ENCODE assay signal across 8 mouse cellular contexts in genomic region chr16:11132839-11133238, GRCm38 (mm10). TPM values are rescaled to one million over a fixed set of nuclear protein-coding genes. Genes with fewer than 3 reads are reported as not detected.
DNase-seq lines count a peak whose midpoint lies in the region; ATAC-seq lines count a peak whose summit lies in the region.

No protein-coding gene starts in this region.

- H3K9ac ChIP-seq in kidney, embryonic 16.5 days (replicated peaks; ENCODE audit: low read length): no peak overlapping the region; the same call in 1 of the 2 replicates
- peak overlapping the region; percentile 96 for H3K9ac ChIP-seq in embryonic facial prominence, embryonic 13.5 days
- 0 out of 2 replicates have a peak overlapping the region, but pooled peaks have one; percentile 30 for H3K9ac ChIP-seq in neural tube, embryonic 12.5 days

- WGBS in kidney, embryonic 16.5 days: 9% methylated on average over 2 of the region's 2 CpGs
- WGBS in embryonic facial prominence, embryonic 13.5 days: 16% methylated on average over 2 of the region's 2 CpGs
- WGBS in neural tube, embryonic 12.5 days: 17% methylated on average over 2 of the region's 2 CpGs

- DNase-seq in kidney, postnatal 4 days: no peak
- peak; percentile 13 to 20 for DNase-seq in kidney, postnatal 36 days
- no peak for DNase-seq in urinary bladder, postnatal 25 days (ENCODE audit: low spot score)
- no peak for DNase-seq in spleen, postnatal 36 days (ENCODE audit: low spot score in 2 of 2)
- DNase-seq in layer of hippocampus, adult 11-12 months (ENCODE audit: low spot score): no peak

- no peaks in the 10 kb centered on the region for H3K9me3 ChIP-seq in kidney, embryonic 16.5 days (ENCODE audit: low read length)
- no peaks in the 10 kb centered on the region for H3K9me3 ChIP-seq in embryonic facial prominence, embryonic 13.5 days
- no peaks in the 10 kb centered on the region for H3K9me3 ChIP-seq in neural tube, embryonic 12.5 days

- ATAC-seq in kidney, embryonic 16.5 days (ENCODE audit: low FRiP score, low TSS enrichment): no peak
- no peak for ATAC-seq in embryonic facial prominence, embryonic 13.5 days (ENCODE audit: insufficient number of reproducible peaks, insufficient read depth, low FRiP score, low TSS enrichment, low read depth)
- ATAC-seq in neural tube, embryonic 12.5 days (ENCODE audit: low FRiP score, low read depth): no peak

- peak overlapping the region; percentile 82 for H3K4me2 ChIP-seq in kidney, embryonic 16.5 days (replicated peaks; ENCODE audit: low read depth, low read length)
- peak overlapping the region; percentile 76 for H3K4me2 ChIP-seq in embryonic facial prominence, embryonic 13.5 days
- H3K4me2 ChIP-seq in neural tube, embryonic 12.5 days (replicated peaks): peak overlapping the region; percentile 85

- no peaks in the 10 kb centered on the region for H3K27me3 ChIP-seq in kidney, embryonic 16.5 days (ENCODE audit: insufficient read depth, low read length)
- H3K27me3 ChIP-seq in embryonic facial prominence, embryonic 13.5 days: no peaks in the 10 kb centered on the region
- no peaks in the 10 kb centered on the region for H3K27me3 ChIP-seq in neural tube, embryonic 12.5 days (replicated peaks)

- no peak overlapping the region for H3K27ac ChIP-seq in kidney, embryonic 16.5 days (ENCODE audit: low read length)
- no peak overlapping the region for H3K27ac ChIP-seq in embryonic facial prominence, embryonic 13.5 days
- H3K27ac ChIP-seq in neural tube, embryonic 12.5 days: no peak overlapping the region

- peaks cover 16% of the 10 kb centered on the region for H3K36me3 ChIP-seq in kidney, embryonic 16.5 days (ENCODE audit: insufficient read depth, low read length)
- peaks cover 26% of the 10 kb centered on the region for H3K36me3 ChIP-seq in embryonic facial prominence, embryonic 13.5 days
- peaks cover 10% of the 10 kb centered on the region for H3K36me3 ChIP-seq in neural tube, embryonic 12.5 days

- peak overlapping the region; percentile 93 for H3K4me3 ChIP-seq in kidney, embryonic 16.5 days (ENCODE audit: low read length)
- H3K4me3 ChIP-seq in embryonic facial prominence, embryonic 13.5 days: peak overlapping the region; percentile 91
- no peak overlapping the region for H3K4me3 ChIP-seq in neural tube, embryonic 12.5 days

- peaks cover 16% of the 10 kb centered on the region for H3K4me1 ChIP-seq in kidney, embryonic 16.5 days (ENCODE audit: insufficient read depth, low read length)
- H3K4me1 ChIP-seq in embryonic facial prominence, embryonic 13.5 days: peaks cover 17% of the 10 kb centered on the region
- H3K4me1 ChIP-seq in neural tube, embryonic 12.5 days: peaks cover 28% of the 10 kb centered on the region

RNA-seq across cellular contexts. Expression of gene Txndc11, which starts 1.6 kb away (rescaled TPM):
- polyA plus RNA-seq in kidney, embryonic 16.5 days (2015; fragmentation: Nextera tagmentation; extraction: Ambion mirVana): 33.4 and 34.8 TPM in 2 replicates
- 36.3 and 38.6 TPM in 2 replicates for polyA plus RNA-seq in embryonic facial prominence, embryonic 13.5 days (2015; fragmentation: Nextera tagmentation; extraction: Ambion mirVana)
- 32.5 TPM in 2 replicates for polyA plus RNA-seq in neural tube, embryonic 12.5 days (2016; fragmentation: Nextera tagmentation; extraction: Ambion mirVana)

RNA-seq across cellular contexts. Expression of gene Zc3h7a, which starts 43.4 kb away (rescaled TPM):
- 90.9 and 98.1 TPM in 2 replicates for polyA plus RNA-seq in kidney, embryonic 16.5 days (2015; fragmentation: Nextera tagmentation; extraction: Ambion mirVana)
- 98.5 and 119 TPM in 2 replicates for polyA plus RNA-seq in embryonic facial prominence, embryonic 13.5 days (2015; fragmentation: Nextera tagmentation; extraction: Ambion mirVana)
- 95.6 and 105 TPM in 2 replicates for polyA plus RNA-seq in neural tube, embryonic 12.5 days (2016; fragmentation: Nextera tagmentation; extraction: Ambion mirVana)

Comparison
In these comparisons a context has a peak if more than half of its experiments do, and no peak if none do; other contexts are left out.
1. DNase-seq: peak in kidney, postnatal 36 days (2 of 2); none in kidney, postnatal 4 days (0 of 2), urinary bladder, postnatal 25 days (single experiment), spleen, postnatal 36 days (0 of 2) and layer of hippocampus, adult 11-12 months (single experiment).
2. Peak in every context shown above with its lines, with median percentiles within 50 percentile points of each other: H3K4me2 ChIP-seq.